Mouse (Mus musculus) lung, postnatal 0 days (tissue): ENCODE measurements around the gene Lrrc17.

Experiments used
- CTCF ChIP-seq: IDR thresholded peaks from 2 replicates; pipeline ENCODE4 v1.5.1; 2016; ENCODE audit warnings: antibody characterized with exemption, mild to moderate bottlenecking
- EP300 ChIP-seq: IDR thresholded peaks from 2 replicates; pipeline ENCODE4 v1.6.1; 2016; ENCODE audit warnings: antibody characterized with exemption, mild to moderate bottlenecking, control low read depth

- TF ChIP-seq CTCF, result no peak
- TF ChIP-seq EP300, result no peak
These were observed 29.5 kb downstream of the Lrrc17 start for GRCm38 (mm10) chr5:21572764-21573416.
